Mouse (Mus musculus) stomach, postnatal 0 days (tissue): ENCODE measurements around the gene Tbc1d4.

Source experiments
- CTCF ChIP-seq: IDR thresholded peaks from 2 replicates; pipeline ENCODE4 v1.5.1; 2016; ENCODE audit warnings: antibody characterized with exemption, low read depth, mild to moderate bottlenecking, moderate library complexity
- EP300 ChIP-seq: optimal IDR thresholded peaks from 2 replicates; pipeline ENCODE3; 2016; ENCODE audit warnings: antibody characterized with exemption

GRCm38 (mm10) chr14:101574536-101574935, 34.5 kb downstream of the Tbc1d4 start:
- TF ChIP-seq CTCF = no peak
- no peak for TF ChIP-seq EP300
